Mouse (Mus musculus) thymus, adult 2 months (tissue): ENCODE data around the gene Ube2j1.

Source experiments
- CTCF ChIP-seq: fragments of 200-500 bp; IDR thresholded peaks from 2 replicates; pipeline ENCODE4 v1.5.1; 2012; ENCODE audit warnings: mild to moderate bottlenecking, control low read depth, low read length, moderate library complexity, borderline replicate concordance; ENCODE audit not compliant: control insufficient read depth, poor library complexity, insufficient read depth; ENCODE audit errors: extremely low read depth
- POLR2A ChIP-seq: fragments of 200-500 bp; IDR thresholded peaks from 2 replicates; pipeline ENCODE4 v1.6.1; 2012; ENCODE audit warnings: mild to moderate bottlenecking, low read length, control low read depth, moderate library complexity; ENCODE audit not compliant: control insufficient read depth, poor library complexity, insufficient read depth; ENCODE audit errors: extremely low read depth

DNA sequence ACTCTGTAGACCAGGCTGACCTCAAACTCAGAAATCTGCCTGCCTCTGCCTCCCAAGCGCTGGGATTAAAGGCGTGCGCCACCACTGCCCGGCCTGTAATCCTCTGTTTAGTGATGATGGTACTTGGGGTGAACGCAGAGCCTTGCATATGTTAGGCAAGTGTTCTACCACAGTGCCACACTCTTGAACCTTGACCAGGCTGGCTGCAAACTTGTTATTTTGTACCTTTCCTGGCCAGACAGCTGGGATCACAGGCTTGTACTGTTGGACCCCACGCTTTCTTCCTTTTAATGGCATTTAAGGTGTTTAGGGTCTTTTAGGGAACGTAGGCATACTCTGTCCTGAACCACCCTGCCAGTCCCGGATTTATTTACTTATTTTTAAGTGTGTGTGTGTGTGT, 32.2 kb upstream of the Ube2j1 start:
- TF ChIP-seq POLR2A (no peak), CTCF (no peak)
